Mouse (Mus musculus): Measurements from ENCODE around the gene Srpx2. TPM values are rescaled to one million over a fixed set of nuclear protein-coding genes. Genes with fewer than 3 reads are reported as not detected.

Gene Srpx2
- 1.6 TPM for polyA plus RNA-seq (2015; fragmentation: Illumina TruSeq; extraction: RNeasy Lipid Tissue Mini Kit (QIAGEN cat#74804); ENCODE audit: insufficient read depth, low replicate concordance)

GRCm38 (mm10) chrX:133908261-133908660 is at the start of gene Srpx2:
Srpx2 (plus strand) TSS chrX:133908426.

GRCm38 (mm10) chrX:133898014-133898542 is 10.1 kb upstream of the Srpx2 start, which contains the start of gene Tspan6:
Tspan6 (minus strand) TSS chrX:133898429.

GRCm38 (mm10) chrX:133981231-133982002 is 73.2 kb downstream of the Srpx2 start, which contains the start of gene Sytl4:
Sytl4 (minus strand) TSS chrX:133981812.

Other genes starting within 250 kb of the Srpx2 start
- 0.51 TPM for gene Pcdh19, start 219.4 kb upstream of the Srpx2 start, polyA plus RNA-seq (2015; fragmentation: Illumina TruSeq; extraction: RNeasy Lipid Tissue Mini Kit (QIAGEN cat#74804); ENCODE audit: insufficient read depth, low replicate concordance)
- not detected for gene Tnmd, start 57.4 kb upstream of the Srpx2 start, polyA plus RNA-seq (2015; fragmentation: Illumina TruSeq; extraction: RNeasy Lipid Tissue Mini Kit (QIAGEN cat#74804); ENCODE audit: insufficient read depth, low replicate concordance)
- gene Tspan6, start 10.0 kb upstream of the Srpx2 start, polyA plus RNA-seq (2015; fragmentation: Illumina TruSeq; extraction: RNeasy Lipid Tissue Mini Kit (QIAGEN cat#74804); ENCODE audit: insufficient read depth, low replicate concordance): 12.4 TPM
- 3.3 TPM for gene Sytl4, start 73.4 kb downstream of the Srpx2 start, polyA plus RNA-seq (2015; fragmentation: Illumina TruSeq; extraction: RNeasy Lipid Tissue Mini Kit (QIAGEN cat#74804); ENCODE audit: insufficient read depth, low replicate concordance)
- 46.0 TPM for gene Cstf2, start 150.8 kb downstream of the Srpx2 start, polyA plus RNA-seq (2015; fragmentation: Illumina TruSeq; extraction: RNeasy Lipid Tissue Mini Kit (QIAGEN cat#74804); ENCODE audit: insufficient read depth, low replicate concordance)

Measured in spleen, adult 10 weeks (tissue).